Mouse (Mus musculus): Measurements from ENCODE around the gene Sulf2.
"Not testable (repeated sequence)": the region's sequence is repeated elsewhere in the genome, so short reads cannot be mapped to it uniquely, and the experiment has no call there.

DNA sequence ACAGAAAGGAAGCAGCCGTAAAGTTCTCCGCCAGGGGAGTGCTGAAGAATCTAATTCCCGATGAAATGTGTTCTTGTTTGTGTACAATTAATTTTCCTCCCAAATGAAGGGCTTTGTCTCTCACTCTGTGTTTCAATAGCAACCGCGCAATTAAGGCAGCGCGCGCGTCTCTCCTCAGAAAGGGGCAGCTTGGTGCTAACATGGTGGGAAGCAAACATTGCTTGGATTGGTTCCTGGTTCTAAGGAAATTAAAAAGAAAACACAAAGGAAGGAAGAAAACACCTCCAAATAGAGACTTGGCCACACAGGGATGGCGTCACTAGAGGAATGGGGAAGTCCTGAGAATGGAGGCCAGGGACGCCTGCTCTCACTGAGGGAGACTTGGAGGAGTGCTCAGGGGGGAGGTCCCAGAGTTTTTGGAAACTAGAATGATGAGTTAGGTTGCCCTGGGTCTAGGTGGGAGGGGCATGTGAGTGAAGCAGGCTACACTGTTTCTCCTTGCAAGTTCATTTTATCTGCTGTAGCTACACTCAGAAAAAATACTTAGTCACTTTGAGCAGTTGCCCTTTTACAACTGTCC lies 32.5 kb upstream of the Sulf2 start:
- TF ChIP-seq POLR2A (IDR thresholded peaks at IDR 0.05; ENCODE audit: low read depth, low read length); CTCF (IDR thresholded peaks at IDR 0.05; ENCODE audit: extremely low read depth, insufficient read depth, insufficient read length, insufficient replicate concordance): not testable (repeated sequence)

Data from spleen, adult 2 months (tissue).